Mouse (Mus musculus) ES-E14 (cell line): ENCODE data around the gene Gm29776. TPM values are rescaled to one million over a fixed set of nuclear protein-coding genes. Genes with fewer than 3 reads are reported as not detected.

Source experiments
- DNase-seq: peaks from one replicate; pipeline ENCODE4 v3.0.0-alpha.2; 2013; ENCODE audit warnings: low read depth, low spot score
- H3K27ac ChIP-seq: 2 replicates; pipeline ENCODE4 v1.5.1; 2012; ENCODE audit warnings: low read depth, mild to moderate bottlenecking, low read length, moderate library complexity, mixed read lengths; ENCODE audit not compliant: poor library complexity, insufficient read depth, severe bottlenecking
- H3K36me3 ChIP-seq: 2 replicates; pipeline ENCODE4 v1.6.1; 2012; ENCODE audit warnings: mild to moderate bottlenecking, low read length, moderate library complexity, mixed read lengths; ENCODE audit not compliant: control insufficient read depth, poor library complexity, insufficient read depth, severe bottlenecking
- H3K4me1 ChIP-seq, 2 experiments: fragments of 150-350 bp in 1 of 2; sonication (generic) in 1 of 2; 2 replicates each; pipeline ENCODE4 v1.6.1; 2012; ENCODE audit warnings: low read length in 2 of 2, mild to moderate bottlenecking in 1 of 2, mixed read lengths in 1 of 2; ENCODE audit not compliant: control insufficient read depth in 2 of 2, insufficient read depth in 2 of 2, poor library complexity in 1 of 2
- H3K4me3 ChIP-seq, 2 experiments: fragments of 150-350 bp in 1 of 2; sonication (generic) in 1 of 2; 2 replicates each; pipeline ENCODE4 v1.5.1; 2012; ENCODE audit warnings: low read length in 2 of 2, low read depth in 1 of 2, mild to moderate bottlenecking in 1 of 2, mixed read lengths in 1 of 2; ENCODE audit not compliant: insufficient read depth in 1 of 2, poor library complexity in 1 of 2, severe bottlenecking in 1 of 2
- H3K9ac ChIP-seq: 2 replicates; pipeline ENCODE4 v1.6.1; 2012; ENCODE audit warnings: low read depth, mild to moderate bottlenecking, low read length, mixed read lengths; ENCODE audit not compliant: poor library complexity, insufficient read depth, severe bottlenecking
- H3K9me3 ChIP-seq: fragments of 150-350 bp; sonication (generic); 2 replicates; pipeline ENCODE4 v1.6.1; 2012; ENCODE audit warnings: low read depth, mild to moderate bottlenecking, low read length; ENCODE audit not compliant: control insufficient read depth, insufficient read depth
- CHD2 ChIP-seq: IDR thresholded peaks from 2 replicates; pipeline ENCODE4 v1.6.1; 2014; ENCODE audit warnings: mild to moderate bottlenecking, low read depth, low read length, inconsistent platforms
- HCFC1 ChIP-seq: IDR thresholded peaks from 2 replicates; pipeline ENCODE4 v1.6.1; 2012; ENCODE audit warnings: low read length, inconsistent platforms, borderline replicate concordance; ENCODE audit not compliant: insufficient read depth
- MAFK ChIP-seq: IDR thresholded peaks from 2 replicates; pipeline ENCODE4 v1.6.1; 2014; ENCODE audit warnings: mild to moderate bottlenecking, low read depth, low read length, inconsistent platforms; ENCODE audit not compliant: insufficient read depth
- ZC3H11A ChIP-seq: IDR thresholded peaks from 2 replicates; pipeline ENCODE4 v1.6.1; 2012; ENCODE audit warnings: low read depth, mild to moderate bottlenecking, inconsistent platforms, low read length, borderline replicate concordance
- ZNF384 ChIP-seq: IDR thresholded peaks from 2 replicates; pipeline ENCODE4 v1.6.1; 2012; ENCODE audit warnings: low read depth, low read length, inconsistent platforms
- in situ Hi-C, 2 experiments: fragments of 600-800 bp; cut with MboI; formaldehyde crosslinking; loops; one replicate each; pipeline ENCODE4 v1.15.1; 2025; ENCODE audit warnings: low sequenced_read_pairs in 2 of 2, inconsistent platforms in 1 of 2; ENCODE audit not compliant: unreplicated experiment in 2 of 2
- total RNA-seq: library from RNA; depleted of rRNA; stranded (reverse); fragments of 300-350 nt; gene quantifications from 2 replicates; pipeline ENCODE4 v1.2.3, GENCODE M21; 2012; rRNA removed

The Gm29776 gene
- 0.09 and 0.26 TPM in 2 replicates for total RNA-seq

- H3K36me3 ChIP-seq = peaks cover 3% of the 10 kb centered on the region; the same call in 1 of the 2 replicates
- TF ChIP-seq CHD2 (no peak), MAFK (no peak), ZNF384 (no peak), ZC3H11A (no peak), HCFC1 (no peak)
- H3K27ac ChIP-seq = no peak within 1 kb of the TSS
- peak within 1 kb of the TSS in 1 of 2 experiments; percentile 5; a peak in 1 of 4 replicates for H3K4me3 ChIP-seq
- DNase-seq = no peak
- in situ Hi-C loops = no loop called here
- H3K9ac ChIP-seq = no peak within 1 kb of the TSS
- H3K9me3 ChIP-seq = no peaks in the 10 kb centered on the region
- no peaks in the 10 kb centered on the region for H3K4me1 ChIP-seq
Measured at GRCm38 (mm10) chr14:54698733-54699132, at the start of gene Gm29776. Gene Gm29776 (minus strand): TSS chr14:54698833.

DNA sequence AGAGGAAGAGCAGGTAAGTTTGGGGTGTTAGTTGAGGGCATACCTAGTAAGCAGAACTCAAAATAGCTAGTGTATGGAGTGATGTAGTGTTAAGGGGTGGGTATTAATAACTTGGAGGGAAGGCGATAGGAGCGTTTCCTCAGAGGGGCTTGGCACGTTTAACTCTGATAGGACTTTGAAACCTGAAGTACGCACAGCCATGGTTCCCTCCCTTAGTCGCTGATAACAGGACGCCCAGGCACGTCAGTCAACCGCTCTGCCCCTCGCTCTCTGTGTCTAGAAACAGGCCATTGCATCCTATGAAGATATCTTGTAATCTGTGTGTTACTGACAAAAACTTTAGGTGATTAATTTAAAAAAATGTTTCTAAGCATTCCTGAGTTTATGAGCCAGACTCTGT is 47.4 kb upstream of the Gm29776 start:
- Histone ChIP-seq H3K4me3 (no peak overlapping the region), H3K27ac (no peak overlapping the region), H3K36me3 (no peaks in the 10 kb centered on the region), H3K4me1 (peaks cover 0 to 4% of the 10 kb centered on the region in 2 experiments; a peak in 2 of 4 replicates), H3K9me3 (no peaks in the 10 kb centered on the region), H3K9ac (no peak overlapping the region)
- in situ Hi-C loops = no loop called here
- no peak for DNase-seq
- no peak for TF ChIP-seq ZNF384
- TF ChIP-seq MAFK = no peak
- no peak for TF ChIP-seq HCFC1
- TF ChIP-seq CHD2 = no peak
- no peak for TF ChIP-seq ZC3H11A

- H3K36me3 ChIP-seq = no peaks in the 10 kb centered on the region
- peaks cover 0 to 4% of the 10 kb centered on the region in 2 experiments; a peak in 2 of 4 replicates for H3K4me1 ChIP-seq
- H3K9me3 ChIP-seq = no peaks in the 10 kb centered on the region
- H3K4me3 ChIP-seq = no peak overlapping the region
- in situ Hi-C loops = no loop called here
- no peak for DNase-seq
- no peak overlapping the region for H3K27ac ChIP-seq
- TF ChIP-seq CHD2 = no peak
- TF ChIP-seq MAFK = no peak
- no peak for TF ChIP-seq ZC3H11A
- TF ChIP-seq HCFC1 = no peak
- no peak for TF ChIP-seq ZNF384
- no peak overlapping the region for H3K9ac ChIP-seq
Measured at GRCm38 (mm10) chr14:54744473-54744872, 45.8 kb upstream of the Gm29776 start.

- TF ChIP-seq HCFC1 (no peak), MAFK (no peak), ZNF384 (no peak), ZC3H11A (no peak), CHD2 (no peak)
- Histone ChIP-seq H3K9me3 (no peaks in the 10 kb centered on the region), H3K27ac (no peak overlapping the region), H3K4me1 (no peaks in the 10 kb centered on the region; a peak in 1 of 4 replicates), H3K9ac (no peak overlapping the region), H3K4me3 (no peak overlapping the region), H3K36me3 (no peaks in the 10 kb centered on the region)
- in situ Hi-C loops = no loop called here
- no peak for DNase-seq
Measured at GRCm38 (mm10) chr14:54742375-54742774, 43.7 kb upstream of the Gm29776 start.

- H3K27ac ChIP-seq = no peak overlapping the region
- in situ Hi-C loops = no loop called here
- no peak overlapping the region for H3K4me3 ChIP-seq
- no peak for TF ChIP-seq CHD2
- TF ChIP-seq ZNF384 = no peak
- no peak for TF ChIP-seq HCFC1
- TF ChIP-seq ZC3H11A = no peak
- TF ChIP-seq MAFK = no peak
- no peaks in the 10 kb centered on the region for H3K36me3 ChIP-seq
- H3K9me3 ChIP-seq = no peaks in the 10 kb centered on the region
- H3K4me1 ChIP-seq = no peaks in the 10 kb centered on the region; a peak in 1 of 4 replicates
- DNase-seq = no peak
- no peak overlapping the region for H3K9ac ChIP-seq
Measured at GRCm38 (mm10) chr14:54741721-54742120, 43.1 kb upstream of the Gm29776 start.
